Mouse (Mus musculus): ENCODE results near the gene Scgb2b19. TPM values are rescaled to one million over a fixed set of nuclear protein-coding genes. Genes with fewer than 3 reads are reported as not detected.

Gene Scgb2b19
- not detected for polyA plus RNA-seq (2014; fragmentation: Illumina TruSeq; extraction: RNeasy Lipid Tissue Mini Kit (QIAGEN cat#74804); ENCODE audit: low read depth, low replicate concordance)

GRCm38 (mm10) chr7:33280238-33280637 is at the start of gene Scgb2b19:
Scgb2b19 (minus strand) TSS chr7:33280338.

GRCm38 (mm10) chr7:33286991-33287390 is 6.9 kb upstream of the Scgb2b19 start, which contains the start of gene Scgb1b19:
Scgb1b19 (plus strand) TSS chr7:33287291.

Other genes starting within 250 kb of the Scgb2b19 start
- gene Scgb2b17, start 223.8 kb downstream of the Scgb2b19 start, polyA plus RNA-seq (2014; fragmentation: Illumina TruSeq; extraction: RNeasy Lipid Tissue Mini Kit (QIAGEN cat#74804); ENCODE audit: low read depth, low replicate concordance) = 6.9 TPM
- not detected for gene Scgb1b17, start 216.9 kb downstream of the Scgb2b19 start, polyA plus RNA-seq (2014; fragmentation: Illumina TruSeq; extraction: RNeasy Lipid Tissue Mini Kit (QIAGEN cat#74804); ENCODE audit: low read depth, low replicate concordance)
- not detected for gene Scgb2b18, start 106.5 kb downstream of the Scgb2b19 start, polyA plus RNA-seq (2014; fragmentation: Illumina TruSeq; extraction: RNeasy Lipid Tissue Mini Kit (QIAGEN cat#74804); ENCODE audit: low read depth, low replicate concordance)
- gene Scgb1b18, start 94.8 kb downstream of the Scgb2b19 start, polyA plus RNA-seq (2014; fragmentation: Illumina TruSeq; extraction: RNeasy Lipid Tissue Mini Kit (QIAGEN cat#74804); ENCODE audit: low read depth, low replicate concordance) = not detected
- gene Scgb1b19, start 7.0 kb upstream of the Scgb2b19 start, polyA plus RNA-seq (2014; fragmentation: Illumina TruSeq; extraction: RNeasy Lipid Tissue Mini Kit (QIAGEN cat#74804); ENCODE audit: low read depth, low replicate concordance) = not detected
- gene Scgb2b20, start 86.0 kb upstream of the Scgb2b19 start, polyA plus RNA-seq (2014; fragmentation: Illumina TruSeq; extraction: RNeasy Lipid Tissue Mini Kit (QIAGEN cat#74804); ENCODE audit: low read depth, low replicate concordance) = 1.2 TPM
- not detected for gene Scgb1b20, start 92.9 kb upstream of the Scgb2b19 start, polyA plus RNA-seq (2014; fragmentation: Illumina TruSeq; extraction: RNeasy Lipid Tissue Mini Kit (QIAGEN cat#74804); ENCODE audit: low read depth, low replicate concordance)
- gene Scgb2b21, start 240.1 kb upstream of the Scgb2b19 start, polyA plus RNA-seq (2014; fragmentation: Illumina TruSeq; extraction: RNeasy Lipid Tissue Mini Kit (QIAGEN cat#74804); ENCODE audit: low read depth, low replicate concordance) = not detected

All from sigmoid colon, adult 10 weeks (tissue).